Mouse (Mus musculus) hematopoietic stem cell, adult 5-6 weeks (primary cell): ENCODE measurements around the gene Dscam. TPM values are rescaled to one million over a fixed set of nuclear protein-coding genes. Genes with fewer than 3 reads are reported as not detected.

Experiments
- ATAC-seq, 2 experiments: fragments of 125-278 bp in 1 of 2; replicated peaks in 1 of 2; 2 replicates each; pipeline ENCODE4 v1.8.0; 2016 to 2017; ENCODE audit warnings: inconsistent platforms in 2 of 2, mild to moderate bottlenecking in 2 of 2, moderate number of reproducible peaks in 2 of 2, low read depth in 1 of 2, moderate TSS enrichment in 1 of 2; ENCODE audit not compliant: low FRiP score in 2 of 2, poor library complexity in 2 of 2, severe bottlenecking in 2 of 2, insufficient read depth in 1 of 2, low TSS enrichment in 1 of 2
- total RNA-seq: library from RNA; stranded (forward); fragments of 172-1452, 232-1000 nt; gene quantifications from 2 replicates; pipeline ENCODE4 v1.2.3, GENCODE M21; 2017

The Dscam gene
- total RNA-seq, 1 experiment from 2014 or later = 1.2 TPM

DNA sequence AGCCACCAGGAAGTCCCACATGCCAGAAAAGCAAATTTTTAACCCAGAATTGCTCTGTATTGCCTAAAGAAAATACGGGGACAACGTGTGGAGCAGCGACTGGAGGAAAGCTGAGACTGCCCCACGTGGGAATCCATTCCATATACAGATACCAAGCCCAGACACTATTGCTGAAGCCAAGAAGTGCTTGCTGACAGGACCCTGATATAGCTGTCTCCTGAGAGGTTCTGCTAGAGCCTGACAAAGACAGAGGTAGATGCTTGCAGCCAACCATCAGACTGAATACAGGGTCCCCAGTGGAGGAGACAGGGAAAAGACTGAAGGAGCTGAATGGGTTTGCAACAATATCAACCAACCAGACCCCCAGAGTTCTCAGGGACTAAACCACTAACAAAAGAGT lies 293.3 kb downstream of the Dscam start:
- no peak for ATAC-seq

DNA sequence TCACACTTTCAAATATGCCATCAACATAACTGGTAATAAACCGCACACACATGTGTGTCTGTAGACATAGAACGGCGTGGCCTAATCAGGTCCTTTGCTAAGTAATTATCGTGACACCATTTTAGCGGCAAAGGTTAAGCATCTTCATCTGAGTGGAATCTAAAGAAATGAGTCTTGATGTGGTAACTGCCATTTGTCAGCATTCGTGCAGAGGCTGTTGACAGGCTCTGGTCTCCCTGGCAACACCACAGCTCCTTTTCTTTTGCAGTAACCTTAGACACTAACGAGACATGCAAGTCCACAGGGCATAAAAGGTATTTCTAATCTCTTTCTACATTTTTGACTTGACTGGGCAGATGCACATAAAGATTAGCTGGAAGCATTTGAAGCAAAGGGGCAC lies 297.8 kb downstream of the Dscam start:
- ATAC-seq = no peak

DNA sequence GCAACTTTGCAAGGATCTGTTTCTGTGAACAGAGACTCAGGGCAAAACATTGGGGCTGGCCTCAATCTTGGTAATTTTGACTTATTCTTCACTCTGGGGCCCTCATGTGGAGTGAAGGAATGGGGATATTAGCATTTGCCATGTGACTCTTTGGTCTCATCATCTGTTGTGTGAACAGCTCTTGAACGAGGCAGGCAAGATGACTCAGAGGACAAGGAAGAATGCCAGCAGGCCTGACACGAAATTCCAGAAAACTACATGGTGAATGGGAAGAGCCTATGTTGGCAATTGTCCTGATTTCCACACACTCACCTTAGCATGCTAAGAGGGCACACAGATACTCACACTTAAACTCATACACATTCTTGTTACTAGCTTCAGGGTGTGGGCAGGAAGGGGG lies 313.0 kb downstream of the Dscam start:
- ATAC-seq = no peak

DNA sequence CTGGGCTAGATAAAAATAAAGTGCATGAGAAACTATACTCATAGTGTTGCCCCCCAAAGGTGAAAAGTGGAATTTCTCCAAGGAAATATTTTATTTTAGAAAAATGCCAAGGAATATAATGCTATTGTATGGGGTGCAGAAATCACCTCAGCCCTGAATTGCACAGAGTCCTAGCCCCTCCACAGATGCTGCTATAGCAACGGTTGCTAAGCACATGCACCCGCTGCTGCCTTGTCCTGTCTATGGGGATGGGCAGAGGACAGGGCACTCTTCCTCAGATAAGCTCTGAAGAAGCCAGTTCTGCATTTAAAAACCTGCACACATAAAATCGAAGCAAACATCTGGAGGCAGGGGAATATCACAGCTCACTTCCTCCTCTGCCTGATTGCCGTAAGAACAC lies 315.5 kb downstream of the Dscam start:
- ATAC-seq = no peak

DNA sequence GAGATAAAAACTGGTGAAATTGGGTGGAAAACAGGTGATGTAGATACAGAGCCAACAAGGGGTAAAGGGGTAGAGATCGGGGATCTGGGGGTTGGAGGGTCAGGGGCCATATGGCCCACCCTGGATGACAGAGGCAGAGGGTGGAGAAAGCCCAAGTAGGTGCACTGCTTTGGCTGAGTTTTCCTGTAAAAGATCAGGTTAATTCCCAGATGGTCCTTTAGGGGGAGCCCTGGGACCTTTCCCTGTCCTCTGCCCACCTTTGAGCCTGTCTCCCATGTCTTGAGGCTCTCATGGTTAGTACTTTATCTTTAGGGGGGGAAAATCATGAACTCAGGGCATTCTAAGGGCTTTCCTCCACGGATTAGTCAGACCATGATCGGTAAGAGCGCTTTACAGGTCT lies 318.2 kb downstream of the Dscam start:
- peak; percentile 42 to 66; a peak in 3 of 4 replicates for ATAC-seq

DNA sequence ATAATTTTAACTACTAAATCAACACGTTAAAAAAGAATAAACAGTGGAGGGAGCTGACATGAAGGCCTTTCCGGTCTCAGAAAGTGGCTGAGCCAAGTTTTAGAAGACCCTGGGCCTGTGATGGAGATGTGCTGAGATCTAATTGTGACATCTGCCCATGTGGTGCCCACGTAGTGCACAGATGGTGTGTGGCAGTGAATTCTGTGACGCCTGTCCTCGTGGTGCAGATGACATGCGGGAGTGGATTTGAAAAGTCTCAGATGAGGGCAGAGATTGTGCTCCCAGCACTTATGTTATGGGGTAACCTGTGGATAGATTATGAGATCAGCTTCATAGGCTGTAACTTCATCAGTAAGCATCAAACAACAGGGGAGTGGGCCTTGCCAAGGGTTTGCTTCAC lies 321.6 kb downstream of the Dscam start:
- no peak for ATAC-seq

DNA sequence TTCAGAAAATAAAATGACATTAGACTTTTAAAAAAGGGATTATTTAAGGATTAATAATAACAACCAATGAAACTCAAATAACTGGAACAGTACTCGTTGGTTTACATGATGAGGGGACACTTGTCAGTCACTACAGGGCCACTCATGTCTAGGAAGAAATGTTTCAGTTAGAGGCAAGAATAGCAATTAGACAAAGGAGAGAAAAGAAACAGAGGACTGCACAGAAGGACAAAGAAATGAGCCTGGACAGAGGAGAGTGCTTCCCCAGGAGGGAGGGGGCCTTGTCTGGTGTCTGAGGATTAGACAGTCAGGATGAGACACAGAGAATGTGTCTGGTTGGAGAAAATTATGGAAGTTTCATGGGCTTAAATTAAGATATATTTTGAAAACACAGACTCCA lies 324.0 kb downstream of the Dscam start:
- ATAC-seq = no peak

DNA sequence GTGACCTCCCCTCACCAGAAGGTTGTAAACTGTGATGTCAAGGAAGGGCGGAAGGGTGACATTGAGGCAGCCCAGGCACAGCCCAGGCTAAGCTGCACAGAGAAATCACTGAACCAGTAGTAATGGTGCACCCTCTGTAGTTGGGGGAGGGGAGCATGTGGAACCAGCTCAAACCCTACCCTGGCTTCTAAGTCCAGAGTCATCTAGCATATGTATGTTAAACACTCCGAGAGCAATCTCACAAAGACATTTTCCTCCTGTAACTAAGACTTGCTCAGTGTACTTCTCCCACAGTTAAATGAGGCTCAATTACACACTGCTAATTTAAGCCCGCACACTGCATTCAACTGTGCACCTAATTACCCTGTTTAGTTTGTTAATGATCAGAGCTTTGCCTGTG lies 324.4 kb downstream of the Dscam start:
- ATAC-seq = no peak

DNA sequence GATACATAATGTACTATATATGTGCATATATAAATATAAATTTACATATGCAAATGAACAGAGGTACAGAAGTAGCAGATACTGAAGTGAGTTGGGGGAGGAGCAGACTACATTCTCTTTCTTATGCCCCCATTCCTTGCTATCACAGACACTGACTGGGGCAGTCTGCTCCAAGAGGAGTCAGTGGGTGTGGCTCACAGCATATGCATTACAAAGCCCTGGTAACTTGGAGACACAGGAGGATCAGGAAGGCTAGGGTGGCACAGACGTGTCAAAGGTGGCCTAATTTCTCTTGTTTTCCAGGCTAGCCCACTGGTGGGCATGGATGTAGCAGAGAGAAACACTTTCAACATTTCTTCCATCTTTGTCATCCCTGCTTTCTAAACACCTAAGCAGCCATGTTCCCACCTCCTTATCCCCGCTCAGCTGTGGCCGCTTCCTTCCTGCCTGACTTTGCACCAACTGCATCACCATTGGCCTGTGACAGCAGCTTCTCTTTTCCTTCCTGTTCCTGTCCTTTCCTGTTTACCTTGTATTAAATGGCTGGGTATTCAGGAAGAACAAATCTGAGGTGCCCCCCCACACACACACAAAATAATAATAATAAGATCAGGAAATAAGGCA lies 325.0 kb downstream of the Dscam start:
- no peak for ATAC-seq

DNA sequence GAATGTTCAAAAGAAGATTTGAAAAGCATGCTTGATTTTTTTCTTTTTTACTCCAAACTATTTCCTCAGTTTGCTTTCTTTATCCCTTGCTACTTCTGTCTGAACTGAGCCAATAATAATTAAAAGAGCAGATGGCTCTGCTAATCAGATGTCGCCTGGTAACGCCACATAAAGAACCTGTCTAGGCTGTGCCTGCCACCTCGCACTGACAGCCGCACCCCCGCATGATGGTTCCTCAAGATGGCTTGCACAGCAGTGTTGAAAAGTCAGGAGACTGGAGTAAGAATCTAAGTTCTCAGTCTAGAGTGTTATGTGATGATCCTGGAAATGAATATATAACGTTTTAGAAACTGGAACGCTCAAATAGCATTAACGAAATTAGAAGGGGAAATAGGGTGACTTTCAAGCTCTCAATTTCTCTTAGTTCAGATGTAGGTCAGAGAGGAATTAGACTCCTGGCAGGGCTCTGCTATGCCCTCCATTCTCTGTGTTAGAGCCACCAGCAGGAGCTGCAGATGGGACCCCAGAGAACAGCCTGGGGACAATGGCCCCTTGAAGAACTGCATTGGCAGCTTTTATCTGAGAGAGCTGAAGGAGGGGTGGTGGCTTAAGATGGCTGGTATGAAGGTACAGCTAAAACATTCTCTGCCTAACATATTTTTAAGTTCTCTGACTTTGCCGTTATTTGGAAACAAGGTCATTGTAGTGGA lies 326.7 kb downstream of the Dscam start:
- ATAC-seq = no peak

DNA sequence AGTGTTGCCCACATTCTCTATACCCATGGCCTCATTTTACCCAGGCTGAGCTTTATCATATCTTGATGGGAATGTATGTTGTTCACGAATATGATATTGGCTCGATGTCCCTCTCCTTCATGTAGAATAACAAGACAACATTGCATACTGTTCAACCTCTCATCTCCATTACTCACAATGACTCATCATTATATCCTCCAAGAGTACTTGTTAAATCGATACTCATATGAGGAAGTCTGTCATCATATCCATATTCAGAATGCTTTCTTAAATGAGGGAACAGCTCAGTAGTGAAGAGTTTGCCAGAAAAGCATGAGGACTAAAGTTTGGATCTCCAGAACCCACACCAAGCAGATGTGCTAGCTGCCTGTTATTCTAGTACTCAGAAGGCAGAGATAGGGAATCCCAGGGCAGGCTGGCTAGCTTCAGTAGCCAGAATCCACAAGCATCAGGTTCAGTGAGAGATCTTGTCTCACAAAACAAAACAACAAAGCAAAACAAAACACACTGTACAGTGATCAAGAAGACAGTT lies 327.7 kb downstream of the Dscam start:
- no peak for ATAC-seq

DNA sequence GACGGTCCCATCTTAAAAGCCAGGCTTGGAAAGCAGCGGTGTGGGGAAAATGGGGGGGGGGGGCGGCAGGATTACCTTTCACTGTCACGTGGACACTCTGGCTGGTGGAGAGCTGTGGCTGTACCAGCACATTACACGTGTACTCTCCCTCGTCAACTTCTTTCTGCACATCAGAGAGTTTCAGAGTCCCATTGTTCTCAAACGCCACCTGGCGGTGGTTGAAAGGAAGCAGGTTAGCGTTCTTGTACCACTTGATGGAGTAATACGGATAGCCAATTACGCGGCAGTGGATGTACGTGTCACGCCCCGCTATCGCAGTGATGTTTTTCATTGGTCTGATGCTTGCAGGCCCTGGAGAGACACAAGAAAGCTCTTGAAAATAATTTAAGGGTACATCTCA lies 350.9 kb downstream of the Dscam start:
- ATAC-seq = peak; percentile 87 to 95

DNA sequence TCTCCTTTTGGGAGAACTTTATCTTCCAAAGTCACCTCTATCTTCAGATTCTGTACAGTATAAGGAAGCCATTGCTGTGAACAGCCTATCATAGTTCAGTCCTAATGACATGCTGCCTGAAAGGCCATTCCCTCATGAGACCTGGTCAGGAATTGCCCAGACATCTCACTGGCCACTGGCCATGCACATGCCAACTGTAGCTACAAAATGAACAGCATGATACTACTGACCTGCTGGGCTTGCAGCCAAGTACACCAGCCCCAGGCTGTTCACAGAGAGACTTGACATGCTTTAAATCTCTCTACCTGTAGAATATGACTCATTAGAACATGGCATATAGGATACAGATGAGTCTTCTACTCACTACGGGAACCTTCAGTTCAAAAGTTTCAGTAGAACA lies 364.3 kb downstream of the Dscam start:
- no peak for ATAC-seq

DNA sequence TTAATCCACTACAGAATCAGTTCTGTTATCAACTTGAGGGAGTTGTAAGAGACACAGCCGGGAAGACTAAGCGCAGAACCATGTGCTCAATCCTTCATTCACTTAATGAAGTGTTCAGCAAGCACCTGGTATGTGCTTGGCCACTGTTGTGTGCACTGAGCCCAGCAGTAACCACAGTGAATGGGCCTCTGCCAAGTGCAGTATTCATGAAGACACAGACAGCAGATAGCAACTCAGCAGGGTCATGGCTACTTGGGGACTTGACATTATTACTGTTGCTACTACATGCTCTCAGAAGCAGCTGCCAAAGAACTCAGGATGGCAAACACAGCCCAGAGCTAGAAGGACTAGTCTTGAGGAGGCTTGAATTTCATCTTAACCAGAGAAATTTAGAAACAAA lies 367.9 kb downstream of the Dscam start:
- no peak for ATAC-seq

DNA sequence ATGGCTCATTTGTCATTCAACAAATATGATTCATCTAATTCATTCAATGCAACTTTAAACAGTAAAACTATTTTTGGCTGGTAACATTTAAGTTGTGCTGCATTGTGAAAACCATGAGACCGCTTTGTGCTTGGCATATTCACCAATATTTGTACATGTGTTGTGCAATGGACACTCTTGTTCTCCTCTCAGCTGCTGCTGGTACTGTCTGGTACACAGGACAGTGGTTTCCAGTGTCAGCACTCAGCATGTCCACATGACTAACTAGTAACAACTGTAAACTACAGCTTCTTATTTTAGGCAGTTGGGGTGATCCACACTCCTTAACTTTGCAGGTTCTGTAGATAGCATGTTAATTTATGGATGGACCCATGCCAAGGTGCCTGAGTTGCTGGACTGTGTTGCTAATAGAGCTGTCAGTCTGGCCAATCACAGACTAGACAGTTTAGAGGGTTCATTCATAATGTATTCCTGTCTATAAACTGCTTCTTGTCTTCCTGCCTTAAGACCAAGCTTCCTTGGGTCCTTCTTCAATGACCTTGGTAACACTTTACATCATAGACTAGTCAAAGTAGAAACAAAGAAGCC lies 368.8 kb downstream of the Dscam start:
- ATAC-seq = no peak

DNA sequence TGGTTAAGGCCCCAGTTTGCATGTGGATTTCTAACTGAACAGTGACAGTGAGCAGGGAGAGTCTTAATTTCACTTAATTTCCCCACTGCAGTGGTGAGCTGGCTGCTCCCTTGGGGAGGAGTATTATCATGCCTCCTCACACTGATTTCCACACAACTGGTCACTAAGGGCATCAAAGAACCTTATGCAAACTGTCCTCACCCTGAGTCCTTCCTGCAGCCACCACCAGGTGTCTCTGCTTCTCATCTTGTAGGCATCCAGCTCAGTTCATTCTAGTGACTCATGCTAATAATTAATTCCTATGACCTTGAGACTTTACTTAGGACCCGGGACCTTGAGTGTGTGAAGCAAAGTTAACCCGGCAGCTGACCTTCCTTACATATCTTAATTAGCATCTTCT lies 375.1 kb downstream of the Dscam start:
- ATAC-seq = peak; percentile 48 to 53; a peak in 1 of 4 replicates

DNA sequence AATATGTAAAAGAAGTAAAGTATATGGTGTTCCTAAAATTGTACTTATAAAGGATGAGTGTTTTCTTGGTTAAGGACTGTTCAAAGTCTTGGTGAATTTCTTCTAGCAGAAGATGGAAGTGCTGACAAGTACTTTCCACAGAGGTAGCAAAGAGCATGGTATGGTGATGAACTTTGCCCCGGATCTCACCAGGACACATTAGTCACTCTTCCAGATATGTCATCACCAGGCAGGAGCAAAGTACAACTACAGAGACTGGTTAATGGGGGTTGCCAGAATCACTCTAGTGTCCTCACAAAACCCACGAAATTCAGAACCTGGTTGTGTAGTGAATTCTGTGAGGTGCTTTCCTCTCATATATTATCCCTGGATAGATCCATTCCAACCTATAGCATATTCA lies 379.2 kb downstream of the Dscam start:
- ATAC-seq = no peak

DNA sequence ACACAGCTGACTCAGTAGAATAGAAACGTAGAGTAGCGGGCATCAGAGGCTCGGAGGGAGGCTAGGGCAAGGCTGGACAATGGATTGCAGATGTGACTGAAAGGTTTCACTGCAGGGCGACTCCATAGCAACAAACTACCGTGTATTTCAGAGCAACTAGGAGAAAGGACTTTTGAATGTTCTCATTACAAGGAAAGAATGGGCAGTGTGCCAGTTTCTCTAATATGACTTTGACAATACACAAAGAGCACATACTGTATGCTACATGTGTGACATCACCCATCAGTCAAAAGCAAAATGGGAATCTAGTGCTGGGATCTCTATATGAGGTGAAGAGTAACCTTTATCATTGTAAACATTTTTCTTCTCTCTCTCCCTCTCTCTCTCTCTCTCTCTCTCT lies 382.3 kb downstream of the Dscam start:
- no peak for ATAC-seq

DNA sequence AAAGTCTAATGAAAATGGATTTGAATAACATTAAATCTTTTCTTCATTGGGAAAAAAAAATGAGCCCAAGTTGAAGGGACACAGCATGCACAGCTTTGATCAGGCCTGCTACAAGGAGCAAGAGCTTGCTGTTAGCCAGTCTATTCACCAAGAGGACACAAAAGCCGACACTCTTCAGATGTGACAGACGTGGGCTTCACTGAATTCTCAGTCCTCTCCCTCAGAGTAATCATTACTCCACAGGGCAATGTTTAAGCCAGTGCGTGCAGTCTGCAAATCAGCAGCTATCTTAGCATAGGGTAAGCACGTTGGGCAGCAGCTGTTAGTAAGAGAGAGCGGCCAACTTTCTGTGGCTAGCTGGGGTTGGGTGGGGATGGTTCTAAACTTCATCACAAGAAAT lies 391.5 kb downstream of the Dscam start:
- ATAC-seq = no peak
